Mouse (Mus musculus) left cerebral cortex, postnatal 14 days (tissue): ENCODE data around the gene Ldlrap1. TPM values are rescaled to one million over a fixed set of nuclear protein-coding genes. Genes with fewer than 3 reads are reported as not detected.

ENCODE experiments used
- DNase-seq, 2 experiments: peaks; one replicate each; pipeline ENCODE4 v3.0.0; 2021 to 2022; ENCODE audit warnings: low spot score in 2 of 2, mixed read lengths in 1 of 2
- intact Hi-C: fragments of 180-260 bp; cut with DNase I; formaldehyde crosslinking; loops from one replicate; pipeline ENCODE4 v1.15.1; 2025
- total RNA-seq, 2 experiments: library from RNA; stranded (reverse); gene quantifications; 2 replicates each; pipeline ENCODE4 v1.2.3; 2021

Gene Ldlrap1
- total RNA-seq, 2 experiments from 2014 or later = 3.5 to 4.7 TPM

- DNase-seq = no peak
- intact Hi-C loops = no loop called here
Measured at GRCm38 (mm10) chr4:134730106-134730505, 37.7 kb downstream of the Ldlrap1 start.

- intact Hi-C loops = no loop called here
- no peak for DNase-seq
Measured at GRCm38 (mm10) chr4:134725735-134726345, 42.0 kb downstream of the Ldlrap1 start.

DNA sequence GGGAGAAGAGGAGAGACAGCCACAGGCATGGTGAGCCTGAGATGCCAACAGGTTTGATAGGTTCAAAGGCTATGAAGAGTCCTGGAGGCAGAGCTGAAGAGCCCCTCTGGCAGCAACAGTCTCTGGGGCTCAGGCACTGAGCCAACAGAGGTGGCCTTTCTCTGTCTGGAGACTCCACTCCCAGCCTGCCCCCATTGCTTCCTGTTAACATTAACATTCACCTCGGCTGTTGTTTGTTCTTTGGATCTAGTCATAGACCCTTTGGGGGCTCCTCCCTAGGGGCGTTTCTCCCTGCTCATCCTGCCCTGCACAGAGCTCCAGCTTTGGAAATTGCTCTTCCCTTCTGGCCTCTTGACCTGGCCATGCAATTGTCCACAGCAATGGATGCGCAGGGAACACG lies 42.9 kb downstream of the Ldlrap1 start:
- intact Hi-C loops = no loop called here
- no peak for DNase-seq

DNA sequence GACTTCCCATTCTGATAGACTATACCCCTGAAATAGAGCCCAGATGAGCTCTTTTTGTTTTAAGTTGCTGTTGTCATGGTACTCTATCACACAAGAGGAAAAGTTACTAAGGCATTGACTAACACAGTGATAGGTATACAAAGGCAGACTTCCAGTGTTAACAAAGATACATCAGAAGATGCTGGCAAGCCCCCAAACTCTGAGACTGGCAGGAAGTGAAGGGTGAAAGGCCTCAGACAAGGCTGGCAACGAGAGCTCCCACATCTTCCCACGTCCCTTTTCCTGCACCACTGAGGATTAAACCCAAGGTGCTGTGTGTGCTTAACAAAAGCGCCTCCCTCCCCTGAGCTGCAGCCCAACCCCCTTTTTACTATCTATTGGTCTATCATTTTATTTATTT lies 44.6 kb downstream of the Ldlrap1 start:
- DNase-seq = no peak
- intact Hi-C loops = no loop called here

DNA sequence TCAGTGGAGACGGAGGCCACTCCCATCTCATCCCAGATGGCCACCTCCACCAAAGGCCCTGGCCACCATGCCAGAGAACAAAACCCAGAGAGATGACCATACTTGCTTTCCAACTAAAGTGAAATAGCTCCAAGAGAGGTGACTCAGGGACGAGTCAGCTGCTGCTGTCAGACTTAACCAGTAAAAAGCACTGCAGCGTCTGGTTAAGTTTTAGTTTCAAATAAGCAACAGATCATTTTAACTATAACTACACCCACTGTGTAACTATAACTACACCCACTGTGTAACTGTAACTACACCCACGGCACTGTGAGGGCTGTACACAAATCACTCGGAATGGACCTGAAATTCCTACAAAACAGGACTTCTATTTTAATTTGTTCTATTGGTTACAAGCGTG lies 46.7 kb downstream of the Ldlrap1 start:
- intact Hi-C loops = no loop called here
- no peak for DNase-seq

DNA sequence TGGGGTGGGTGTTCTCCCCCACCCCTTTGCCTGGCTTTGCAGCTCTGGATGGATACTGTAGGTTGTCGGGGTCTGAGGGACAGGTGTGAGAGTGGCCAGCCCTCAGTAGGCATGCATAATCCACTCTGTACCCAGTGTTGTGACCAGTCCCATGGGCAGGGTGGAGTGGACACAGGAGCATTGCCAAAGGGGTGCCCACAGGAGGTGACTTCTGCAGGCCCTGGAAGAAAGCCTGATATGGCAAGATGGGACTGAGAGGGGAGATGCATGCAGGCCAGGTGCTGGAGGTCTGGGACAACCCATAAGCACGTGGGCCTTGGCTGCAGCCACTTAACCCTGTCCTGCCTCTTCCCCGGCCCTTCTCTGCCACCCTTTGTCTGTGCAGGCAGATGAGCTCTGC lies 47.5 kb downstream of the Ldlrap1 start:
- no peak for DNase-seq
- intact Hi-C loops = no loop called here

- intact Hi-C loops = no loop called here
- no peak for DNase-seq
Measured at GRCm38 (mm10) chr4:134719489-134719888, 48.3 kb downstream of the Ldlrap1 start.

GRCm38 (mm10) chr4:134713937-134714336 lies 53.9 kb downstream of the Ldlrap1 start:
- DNase-seq = peak; percentile 81 to 86
- intact Hi-C loops = loop anchor here (2.0 kb wide), 1 partner anchor 171 kb away; no protein-coding TSS in a partner anchor

DNA sequence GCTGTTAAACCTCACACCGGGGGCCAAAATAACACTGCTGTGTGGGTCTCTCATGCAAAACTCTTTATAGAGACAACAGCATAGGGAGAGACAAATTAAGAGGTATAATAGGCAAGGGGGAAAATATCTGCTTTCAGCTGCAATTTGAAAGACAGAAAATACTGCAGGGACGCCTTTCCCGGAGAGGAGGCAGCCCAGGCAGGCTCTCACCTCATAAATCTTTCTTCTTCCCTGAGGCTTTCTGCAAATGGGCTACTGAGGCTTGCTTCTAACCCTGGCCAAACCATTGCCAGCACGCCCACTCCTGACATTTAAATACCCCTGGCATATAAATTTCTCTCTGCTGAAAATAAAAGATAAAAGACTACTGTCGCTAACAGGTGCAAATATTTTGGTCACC lies 62.5 kb downstream of the Ldlrap1 start:
- intact Hi-C loops = no loop called here
- no peak for DNase-seq

GRCm38 (mm10) chr4:134704590-134704989 lies 63.2 kb downstream of the Ldlrap1 start:
- no peak for DNase-seq
- intact Hi-C loops = loop anchor here (5.0 kb wide), 1 partner anchor 72 kb away; no protein-coding TSS in a partner anchor

- DNase-seq = peak; percentile 99
- intact Hi-C loops = loop anchor here (5.0 kb wide), 1 partner anchor 72 kb away; no protein-coding TSS in a partner anchor
Measured at GRCm38 (mm10) chr4:134703835-134704546, 63.8 kb downstream of the Ldlrap1 start, which contains the start of gene Man1c1. Gene Man1c1 (minus strand): TSS chr4:134704290.

GRCm38 (mm10) chr4:134702981-134703834 lies 64.6 kb downstream of the Ldlrap1 start:
- DNase-seq = no peak
- intact Hi-C loops = loop anchor here (5.0 kb wide), 1 partner anchor 71 kb away; no protein-coding TSS in a partner anchor

DNA sequence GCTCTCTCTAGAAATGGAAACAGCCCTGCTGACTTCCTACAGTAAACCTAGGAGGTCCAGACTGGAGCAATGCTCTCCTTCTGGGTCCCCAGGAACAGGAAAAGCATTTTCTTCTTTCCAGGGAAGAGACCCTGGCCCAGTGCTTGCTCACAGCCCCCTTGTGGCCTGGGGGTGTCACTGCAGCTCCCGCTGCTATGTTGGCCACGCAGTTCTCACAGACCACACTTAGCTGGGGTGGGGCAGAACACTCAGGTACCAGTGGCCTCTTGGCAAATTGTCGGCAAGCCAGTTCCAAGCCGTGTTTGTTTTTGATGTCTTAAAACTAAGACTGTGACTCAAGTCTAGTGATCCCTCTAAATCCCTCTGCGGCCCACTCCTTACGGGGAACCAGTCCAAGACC lies 65.9 kb downstream of the Ldlrap1 start:
- DNase-seq = peak; percentile 68 to 81
- intact Hi-C loops = loop anchor here (5.0 kb wide), 1 partner anchor 70 kb away; no protein-coding TSS in a partner anchor

GRCm38 (mm10) chr4:134700911-134701310 lies 66.9 kb downstream of the Ldlrap1 start:
- no peak for DNase-seq
- intact Hi-C loops = loop anchor here (5.0 kb wide), 1 partner anchor 69 kb away; no protein-coding TSS in a partner anchor

- intact Hi-C loops = loop anchor here (5.0 kb wide), 1 partner anchor 41 kb away; no protein-coding TSS in a partner anchor
- no peak for DNase-seq
Measured at GRCm38 (mm10) chr4:134693202-134693940, 74.5 kb downstream of the Ldlrap1 start.

GRCm38 (mm10) chr4:134692388-134692787 lies 75.4 kb downstream of the Ldlrap1 start:
- DNase-seq = no peak
- intact Hi-C loops = loop anchor here (5.0 kb wide), 1 partner anchor 40 kb away; no protein-coding TSS in a partner anchor
